Mouse (Mus musculus) neutrophil, adult 65 days (primary cell): ENCODE measurements around the gene Pla2g4a. TPM values are rescaled to one million over a fixed set of nuclear protein-coding genes. Genes with fewer than 3 reads are reported as not detected.

Source experiments
- total RNA-seq: library from RNA; stranded (reverse); gene quantifications from 2 replicates; pipeline ENCODE4 v1.2.4, GENCODE M21; 2023

The Pla2g4a gene
- total RNA-seq: 16.8 and 23.7 TPM in 2 replicates

GRCm38 (mm10) chr1:149960734-149961424 lies at the start of gene Pla2g4a:
Gene Pla2g4a, minus strand, starts transcription at chr1:149961290.

Other genes with a start within 250 kb of the Pla2g4a start
- gene Ptgs2, start 138.7 kb upstream of the Pla2g4a start, total RNA-seq: 31.7 and 37.8 TPM in 2 replicates